ENCODE assay signal across 32 mouse cellular contexts in the genomic region with DNA sequence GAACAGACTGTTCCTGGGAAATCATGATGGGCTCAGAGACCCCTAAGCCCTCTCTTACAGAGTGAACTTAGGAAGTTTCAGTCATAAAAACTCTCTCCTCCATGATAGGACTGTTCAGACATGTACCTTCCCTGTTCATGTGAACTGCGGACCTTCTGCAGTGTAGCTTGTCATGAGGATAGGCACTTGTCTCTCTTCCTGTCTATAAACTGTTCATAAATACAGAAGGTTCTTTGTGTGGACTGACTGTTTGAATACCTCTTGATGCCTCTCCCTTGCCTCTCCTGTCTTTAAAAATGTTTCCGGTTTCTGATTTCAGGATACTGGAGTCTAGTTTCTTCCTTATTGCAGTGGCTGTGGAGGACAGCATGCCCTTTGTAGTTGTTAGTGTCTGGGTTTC. TPM values are rescaled to one million over a fixed set of nuclear protein-coding genes. Genes with fewer than 3 reads are reported as not detected.
DNase-seq lines count a peak whose midpoint lies in the region; ATAC-seq lines count a peak whose summit lies in the region.
"Had no signal": no experiment of that assay in that cellular context is flagged by ENCODE, and none has a peak within 500 bp of the region (broad histone marks: within the 10 kb centered on the region; RNA-seq: fewer than 3 reads in every experiment).

No protein-coding gene starts in this region.

- H3K4me2 ChIP-seq in liver, embryonic 13.5 days: peak overlapping the region; percentile 73; the same call in 1 of the 2 replicates
- peak overlapping the region; percentile 71 for H3K4me2 ChIP-seq in liver, embryonic 15.5 days
- H3K4me2 ChIP-seq: hindbrain, embryonic 14.5 days had no signal

- no peaks in the 10 kb centered on the region for H3K9me3 ChIP-seq in erythroblast, embryonic 14.5 days (ENCODE audit: control insufficient read depth, low read length)
- H3K9me3 ChIP-seq in liver, embryonic 13.5 days (replicated peaks): no peaks in the 10 kb centered on the region
- H3K9me3 ChIP-seq in liver, embryonic 15.5 days (replicated peaks): no peaks in the 10 kb centered on the region
- H3K9me3 ChIP-seq: forebrain, embryonic 10.5 days had no signal

- peak overlapping the region; percentile 97; the same call in 1 of the 2 replicates for H3K9ac ChIP-seq in liver, embryonic 13.5 days
- H3K9ac ChIP-seq in liver, embryonic 15.5 days: no peak overlapping the region
- H3K9ac ChIP-seq: hindbrain, embryonic 14.5 days had no signal

- H3K4me3 ChIP-seq in erythroblast, embryonic 14.5 days (replicated peaks): peak overlapping the region; percentile 91
- peak overlapping the region; percentile 95 for H3K4me3 ChIP-seq in liver, embryonic 13.5 days (replicated peaks)
- H3K4me3 ChIP-seq in liver, embryonic 15.5 days (replicated peaks): peak overlapping the region; percentile 98; the same call in 1 of the 2 replicates
- H3K4me3 ChIP-seq: forebrain, embryonic 10.5 days; gastrocnemius, adult 2 months had no signal

- H3K4me1 ChIP-seq in erythroblast, embryonic 14.5 days (ENCODE audit: control insufficient read depth): peaks cover 42% of the 10 kb centered on the region
- peaks cover 51% of the 10 kb centered on the region for H3K4me1 ChIP-seq in liver, embryonic 13.5 days (replicated peaks)
- H3K4me1 ChIP-seq in liver, embryonic 15.5 days (replicated peaks): peaks cover 36% of the 10 kb centered on the region

- DNase-seq in liver, embryonic 13.5 days: no peak
- DNase-seq in liver: no peak
- DNase-seq in B cell, adult 2 months: no peak
- no peak for DNase-seq in kidney, adult 8-10 months
- DNase-seq: adrenal gland, postnatal 14 days; cerebellum, adult 11 months; cerebellum, adult 9-10 months; cerebellum, postnatal 36 days; gastrocnemius, adult 2 months; heart, postnatal 10 days; kidney, adult 9 months; kidney, postnatal 10 days; layer of hippocampus, adult 9-11 months; lung, postnatal 4 days; midbrain, embryonic 14.5 days; thymus, postnatal 14 days had no signal

- no peak for ATAC-seq in erythroblast, adult 5-6 weeks (replicated peaks; ENCODE audit: low FRiP score, poor library complexity, severe bottlenecking)
- no peak for ATAC-seq in liver, embryonic 13.5 days (ENCODE audit: low read depth)
- ATAC-seq in liver, embryonic 15.5 days (ENCODE audit: insufficient read depth): no peak
- ATAC-seq: forebrain, embryonic 16.5 days; lung, postnatal 0 days; Patski had no signal

- no peaks in the 10 kb centered on the region for H3K27me3 ChIP-seq in erythroblast, embryonic 14.5 days (ENCODE audit: control insufficient read depth)
- H3K27me3 ChIP-seq in liver, embryonic 13.5 days: no peaks in the 10 kb centered on the region
- no peaks in the 10 kb centered on the region for H3K27me3 ChIP-seq in liver, embryonic 15.5 days
- H3K27me3 ChIP-seq: Patski had no signal

- peaks cover 68% of the 10 kb centered on the region for H3K36me3 ChIP-seq in erythroblast, embryonic 14.5 days (ENCODE audit: control insufficient read depth)
- peaks cover 58% of the 10 kb centered on the region for H3K36me3 ChIP-seq in liver, embryonic 13.5 days
- H3K36me3 ChIP-seq in liver, embryonic 15.5 days (replicated peaks): peaks cover 64% of the 10 kb centered on the region

- no peak overlapping the region for H3K27ac ChIP-seq in liver, embryonic 13.5 days
- H3K27ac ChIP-seq in liver, embryonic 15.5 days (replicated peaks): no peak overlapping the region
- H3K27ac ChIP-seq: forebrain, embryonic 10.5 days; gastrocnemius, adult 2 months; hindbrain, embryonic 14.5 days had no signal

- 85% methylated on average over 2 of the region's 2 CpGs for WGBS in liver, embryonic 13.5 days (ENCODE audit: insufficient replicate concordance)
- WGBS in liver, embryonic 15.5 days (ENCODE audit: insufficient replicate concordance): 90% methylated on average over 2 of the region's 2 CpGs

RNA-seq across cellular contexts. Expression of a gene that starts 3.1 kb away (rescaled TPM):
- 26.8 and 34.6 TPM in 2 replicates for polyA plus RNA-seq in erythroblast, embryonic 14.5 days (2012)
- total RNA-seq in erythroblast, adult 5-6 weeks (2015; ENCODE audit: low replicate concordance): 639 and 701 TPM in 2 replicates
- 721 and 946 TPM in 2 replicates for total RNA-seq in erythroblast, adult 5-6 weeks (2017; ENCODE audit: low replicate concordance)
- 154 and 158 TPM in 2 replicates for polyA plus RNA-seq in liver, embryonic 13.5 days (2015; fragmentation: Nextera tagmentation; extraction: Ambion mirVana)
- polyA plus RNA-seq in liver, embryonic 15.5 days (2015; fragmentation: Nextera tagmentation; extraction: Ambion mirVana): 170 and 172 TPM in 2 replicates

RNA-seq across cellular contexts. Expression of a gene that starts 44.7 kb away (rescaled TPM):
- polyA plus RNA-seq in erythroblast, embryonic 14.5 days (2012): not detected in 2 replicates
- not detected in 2 replicates for total RNA-seq in erythroblast, adult 5-6 weeks (2015; ENCODE audit: low replicate concordance)
- 0.42 TPM in 1 of 2 replicates, not detected in the other for total RNA-seq in erythroblast, adult 5-6 weeks (2017; ENCODE audit: low replicate concordance)
- not detected in 2 replicates for polyA plus RNA-seq in liver, embryonic 13.5 days (2015; fragmentation: Nextera tagmentation; extraction: Ambion mirVana)
- 0.03 TPM in 1 of 2 replicates, not detected in the other for polyA plus RNA-seq in liver, embryonic 15.5 days (2015; fragmentation: Nextera tagmentation; extraction: Ambion mirVana)
- total RNA-seq: adrenal gland, postnatal 14 days; gastrocnemius, adult 2 months; gastrocnemius, postnatal 4 days; heart, postnatal 10 days; hematopoietic stem cell, adult 5-6 weeks; liver, adult 2 months; MEL; monocyte, adult 5-6 weeks had no signal
- polyA plus RNA-seq: embryonic facial prominence, embryonic 11.5 days; hindbrain, embryonic 14.5 days; limb, embryonic 11.5 days; liver, adult 2 months; lung, postnatal 0 days; midbrain, embryonic 14.5 days; urinary bladder, adult 2 months had no signal

RNA-seq across cellular contexts. Expression of a gene that starts 57.5 kb away (rescaled TPM):
- polyA plus RNA-seq in erythroblast, embryonic 14.5 days (2012): not detected in 2 replicates
- total RNA-seq in erythroblast, adult 5-6 weeks (2015; ENCODE audit: low replicate concordance): not detected in 2 replicates
- total RNA-seq in erythroblast, adult 5-6 weeks (2017; ENCODE audit: low replicate concordance): 0.17 TPM in 1 of 2 replicates, not detected in the other
- polyA plus RNA-seq in liver, embryonic 13.5 days (2015; fragmentation: Nextera tagmentation; extraction: Ambion mirVana): 1.1 and 1.9 TPM in 2 replicates
- polyA plus RNA-seq in liver, embryonic 15.5 days (2015; fragmentation: Nextera tagmentation; extraction: Ambion mirVana): 1.4 and 1.6 TPM in 2 replicates
- total RNA-seq: hematopoietic stem cell, adult 5-6 weeks; MEL; monocyte, adult 5-6 weeks had no signal
- polyA plus RNA-seq: Patski had no signal
